Mouse (Mus musculus): ENCODE data around the gene Fam8a1.

DNA sequence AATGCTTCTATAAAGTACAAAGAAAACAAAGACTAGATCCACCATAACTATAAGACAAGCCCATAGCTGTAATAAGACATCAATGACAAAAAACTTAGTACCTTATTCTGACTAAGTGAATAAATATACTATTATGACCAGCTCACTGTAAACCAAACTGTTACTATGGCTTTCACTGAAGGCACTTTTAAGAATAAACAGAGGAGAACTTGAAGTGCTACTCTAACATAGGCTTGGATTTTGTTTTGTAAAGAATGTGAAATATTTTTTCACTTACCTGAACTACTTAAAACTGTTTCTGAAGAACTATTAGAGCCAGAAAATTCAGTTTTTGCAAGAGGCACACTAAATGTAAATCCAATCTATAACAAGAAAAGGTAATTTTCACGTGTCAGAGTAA lies 30.1 kb downstream of the Fam8a1 start:
- no peak for TF ChIP-seq CTCF (IDR thresholded peaks at IDR 0.05; ENCODE audit: borderline replicate concordance, insufficient read depth, low read length)
- TF ChIP-seq POLR2A (IDR thresholded peaks at IDR 0.05; ENCODE audit: low read depth, low read length): no peak
